Mouse (Mus musculus) heart, embryonic 12.5 days (tissue): ENCODE measurements around the gene Shld2. TPM values are rescaled to one million over a fixed set of nuclear protein-coding genes. Genes with fewer than 3 reads are reported as not detected.
A peak's percentile ranks its signal among the peaks of the same experiment; 100 is the strongest.
"Not testable (repeated sequence)": the region's sequence is repeated elsewhere in the genome, so short reads cannot be mapped to it uniquely, and the experiment has no call there.

Experiments used
- ATAC-seq: fragments of 200-750 bp; cut with Nextera tagmentation; 2 replicates; pipeline ENCODE4 v1.8.0; 2017; ENCODE audit warnings: moderate TSS enrichment, moderate library complexity; ENCODE audit not compliant: insufficient number of reproducible peaks, low FRiP score
- H3K27ac ChIP-seq: fragments of 300-500 bp; sonication (generic); 2 replicates; pipeline ENCODE4 v1.5.1; 2016; ENCODE audit warnings: mild to moderate bottlenecking, moderate library complexity; ENCODE audit not compliant: poor library complexity, severe bottlenecking
- H3K27me3 ChIP-seq: fragments of 300-500 bp; sonication (generic); replicated peaks from 2 replicates; pipeline ENCODE4 v1.6.1; 2016; ENCODE audit warnings: mild to moderate bottlenecking, moderate library complexity
- H3K36me3 ChIP-seq: fragments of 300-500 bp; sonication (generic); 2 replicates; pipeline ENCODE4 v1.6.1; 2016; ENCODE audit warnings: mild to moderate bottlenecking, moderate library complexity
- H3K4me1 ChIP-seq: fragments of 300-500 bp; sonication (generic); replicated peaks from 2 replicates; pipeline ENCODE4 v1.6.1; 2016; ENCODE audit warnings: mild to moderate bottlenecking
- H3K4me2 ChIP-seq: fragments of 300-500 bp; sonication (generic); 2 replicates; pipeline ENCODE4 v1.6.1; 2016; ENCODE audit warnings: mild to moderate bottlenecking, moderate library complexity
- H3K4me3 ChIP-seq: fragments of 300-500 bp; sonication (generic); 2 replicates; pipeline ENCODE4 v1.5.1; 2016; ENCODE audit warnings: mild to moderate bottlenecking
- H3K9ac ChIP-seq: fragments of 300-500 bp; sonication (generic); 2 replicates; pipeline ENCODE4 v1.6.1; 2016; ENCODE audit warnings: mild to moderate bottlenecking, moderate library complexity
- H3K9me3 ChIP-seq: fragments of 300-500 bp; sonication (generic); replicated peaks from 2 replicates; pipeline ENCODE4 v1.6.1; 2016; ENCODE audit warnings: mild to moderate bottlenecking, moderate library complexity
- WGBS: fragments of 180-500 bp; shearing (Covaris S2); methylation state at CpG from one replicate; pipeline ENCODE4 v1.1.7; 2016; 5-methylcytosine and 5-hydroxymethylcytosine counted together
- polyA plus RNA-seq: library from polyadenylated mRNA; unstranded; fragments of >200 nt; fragmentation: Nextera tagmentation; extraction: Ambion mirVana; gene quantifications from 2 replicates; pipeline ENCODE4 v1.2.1, GENCODE M21; 2016

Shld2 gene
- polyA plus RNA-seq, 1 experiment from 2014 or later = 7.8 TPM

DNA sequence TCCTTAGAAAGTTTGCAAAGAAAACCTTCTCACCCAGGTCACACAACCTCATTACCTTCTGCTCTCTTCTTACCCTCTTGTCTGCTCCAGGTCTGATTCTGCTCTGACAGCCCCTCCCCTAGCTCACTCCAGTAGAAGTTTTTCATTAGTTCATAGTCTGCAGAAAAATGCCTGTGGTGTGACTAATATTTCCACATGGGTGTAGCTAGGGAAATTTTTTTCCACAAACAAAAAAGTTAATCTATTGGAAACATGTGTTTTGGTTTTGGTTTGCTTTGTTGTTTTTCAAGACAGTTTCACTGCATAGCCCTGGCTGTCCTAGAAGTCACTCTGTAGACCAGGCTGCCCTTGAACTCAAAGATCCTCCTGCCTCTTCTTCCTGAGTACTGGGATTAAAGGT is 7.8 kb upstream of the Shld2 start:
- Histone ChIP-seq H3K9ac (no peak overlapping the region), H3K36me3 (peaks cover 31% of the 10 kb centered on the region), H3K4me2 (no peak overlapping the region), H3K27me3 (no peaks in the 10 kb centered on the region), H3K4me3 (no peak overlapping the region), H3K27ac (no peak overlapping the region), H3K9me3 (no peaks in the 10 kb centered on the region), H3K4me1 (peaks cover 6% of the 10 kb centered on the region)
- ATAC-seq = no peak

GRCm38 (mm10) chr14:34317431-34317830 is 7.1 kb upstream of the Shld2 start:
- H3K9me3 ChIP-seq = no peaks in the 10 kb centered on the region
- no peak for ATAC-seq
- no peaks in the 10 kb centered on the region for H3K27me3 ChIP-seq
- H3K4me3 ChIP-seq = no peak overlapping the region
- H3K9ac ChIP-seq = no peak overlapping the region
- peaks cover 27% of the 10 kb centered on the region for H3K36me3 ChIP-seq
- no peak overlapping the region for H3K4me2 ChIP-seq
- H3K4me1 ChIP-seq = peaks cover 13% of the 10 kb centered on the region
- H3K27ac ChIP-seq = no peak overlapping the region
- WGBS = 87% methylated on average over 3 of the region's 3 CpGs

DNA sequence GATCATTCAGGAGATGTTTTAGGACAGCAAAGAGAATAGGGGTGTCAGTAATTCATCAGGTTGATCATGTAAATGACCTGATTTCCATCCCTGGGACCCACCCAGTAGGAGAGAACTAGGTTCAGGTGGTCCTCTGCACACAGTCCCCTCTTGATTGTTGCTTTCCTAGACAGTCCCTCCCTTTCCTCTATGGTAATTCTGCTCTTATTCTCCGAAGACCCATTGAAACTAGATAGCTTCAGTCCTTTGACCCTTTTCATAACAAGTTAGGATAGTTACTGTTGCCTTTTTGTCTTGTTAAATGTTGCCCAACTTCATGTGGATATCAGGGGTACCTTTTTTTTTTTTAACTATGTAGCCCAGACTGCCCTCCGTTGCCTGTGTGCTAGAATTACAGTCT is 6.1 kb upstream of the Shld2 start:
- no peak overlapping the region for H3K4me2 ChIP-seq
- 94% methylated on average over 2 of the region's 2 CpGs for WGBS
- no peak overlapping the region for H3K27ac ChIP-seq
- H3K9me3 ChIP-seq = no peaks in the 10 kb centered on the region
- ATAC-seq = no peak
- peaks cover 17% of the 10 kb centered on the region for H3K4me1 ChIP-seq
- H3K9ac ChIP-seq = no peak overlapping the region
- no peak overlapping the region for H3K4me3 ChIP-seq
- H3K27me3 ChIP-seq = no peaks in the 10 kb centered on the region
- H3K36me3 ChIP-seq = peaks cover 24% of the 10 kb centered on the region

GRCm38 (mm10) chr14:34314796-34315195 is 4.5 kb upstream of the Shld2 start:
- Histone ChIP-seq H3K4me1 (peaks cover 17% of the 10 kb centered on the region), H3K4me2 (no peak overlapping the region)

DNA sequence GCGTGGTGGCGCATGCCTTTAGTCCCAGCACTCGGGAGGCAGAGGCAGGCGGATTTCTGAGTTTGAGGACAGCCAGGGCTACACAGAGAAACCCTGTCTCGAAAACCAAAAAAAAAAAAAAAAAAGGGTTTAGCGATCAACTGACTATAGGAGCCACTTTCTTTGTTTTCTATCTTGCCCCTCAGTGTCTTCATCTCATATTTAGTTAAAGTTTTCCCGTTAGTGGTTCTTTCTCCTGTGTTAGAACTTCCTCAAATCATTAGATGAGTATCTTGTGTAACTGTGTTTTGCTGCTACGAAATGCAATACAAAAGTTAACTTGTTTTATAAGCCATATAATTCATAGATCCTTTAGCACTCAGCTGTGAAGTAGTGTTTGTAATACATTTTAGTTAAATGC is 4.1 kb upstream of the Shld2 start:
- H3K36me3 ChIP-seq, H3K27me3 ChIP-seq, H3K4me3 ChIP-seq, H3K27ac ChIP-seq, H3K4me2 ChIP-seq, ATAC-seq, H3K9ac ChIP-seq, H3K9me3 ChIP-seq: not testable (repeated sequence)
- H3K4me1 ChIP-seq = peaks cover 17% of the 10 kb centered on the region
- WGBS = 86% methylated on average over 8 of the region's 8 CpGs

More at GRCm38 (mm10) chr14:34314796-34315195, 4.5 kb upstream of the Shld2 start:
- 93% methylated on average over 3 of the region's 3 CpGs for WGBS
- no peak overlapping the region for H3K9ac ChIP-seq
- H3K27ac ChIP-seq = no peak overlapping the region
- no peaks in the 10 kb centered on the region for H3K9me3 ChIP-seq
- no peak for ATAC-seq
- H3K27me3 ChIP-seq = no peaks in the 10 kb centered on the region
- H3K4me3 ChIP-seq = no peak overlapping the region
- peaks cover 12% of the 10 kb centered on the region for H3K36me3 ChIP-seq

DNA sequence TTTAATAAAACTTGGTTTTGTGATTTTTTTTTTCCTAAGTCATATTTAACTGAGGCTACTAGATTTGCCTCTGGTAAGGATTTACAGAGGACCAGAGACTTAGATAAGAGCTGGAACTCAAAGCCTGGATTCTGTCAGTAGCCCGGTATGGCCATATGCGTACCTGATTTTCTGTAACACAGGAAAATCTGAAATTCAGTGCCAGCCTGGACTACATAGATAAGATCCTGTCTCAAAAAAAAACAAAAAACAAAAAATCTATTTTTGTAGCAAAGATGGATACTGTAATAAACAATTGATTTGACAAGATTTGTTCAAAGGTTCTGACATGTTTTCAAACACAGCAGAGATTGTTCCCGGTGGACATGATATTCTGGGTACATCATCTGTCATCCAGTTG is 3.3 kb upstream of the Shld2 start:
- ATAC-seq = no peak
- H3K36me3 ChIP-seq = peaks cover 7% of the 10 kb centered on the region; the same call in 1 of the 2 replicates
- H3K4me1 ChIP-seq = peaks cover 17% of the 10 kb centered on the region
- H3K4me3 ChIP-seq = no peak overlapping the region
- no peaks in the 10 kb centered on the region for H3K9me3 ChIP-seq
- H3K4me2 ChIP-seq = no peak overlapping the region
- H3K27me3 ChIP-seq = no peaks in the 10 kb centered on the region
- WGBS = 47% methylated on average over 3 of the region's 3 CpGs
- H3K9ac ChIP-seq = no peak overlapping the region
- H3K27ac ChIP-seq = no peak overlapping the region

GRCm38 (mm10) chr14:34312339-34313048 is 2.2 kb upstream of the Shld2 start:
- no peak for ATAC-seq
- peak overlapping the region; percentile 66 for H3K4me2 ChIP-seq
- no peaks in the 10 kb centered on the region for H3K9me3 ChIP-seq
- H3K36me3 ChIP-seq = peaks cover 4% of the 10 kb centered on the region; the same call in 1 of the 2 replicates
- peaks cover 17% of the 10 kb centered on the region for H3K4me1 ChIP-seq
- WGBS = 29% methylated on average over 5 of the region's 6 CpGs
- H3K27ac ChIP-seq = no peak overlapping the region
- no peaks in the 10 kb centered on the region for H3K27me3 ChIP-seq
- peak overlapping the region; percentile 44 for H3K4me3 ChIP-seq
- peak overlapping the region; percentile 56 for H3K9ac ChIP-seq

- WGBS = 4% methylated on average over 4 of the region's 4 CpGs
- ATAC-seq = no peak
Measured at GRCm38 (mm10) chr14:34311691-34312090, 1.4 kb upstream of the Shld2 start.

GRCm38 (mm10) chr14:34311021-34311631 is 833 bp upstream of the Shld2 start:
- peaks cover 17% of the 10 kb centered on the region for H3K4me1 ChIP-seq
- peak overlapping the region; percentile 96 for H3K9ac ChIP-seq
- peak; percentile 54 for ATAC-seq
- H3K4me2 ChIP-seq = peak overlapping the region; percentile 74
- no peaks in the 10 kb centered on the region for H3K9me3 ChIP-seq
- no peaks in the 10 kb centered on the region for H3K27me3 ChIP-seq
- 0 out of 2 replicates have a peak, but pooled peaks cover 4% of the 10 kb centered on the region for H3K36me3 ChIP-seq
- H3K27ac ChIP-seq = peak overlapping the region; percentile 97
- peak overlapping the region; percentile 89 for H3K4me3 ChIP-seq
- WGBS = under 1% methylated on average over 47 of the region's 47 CpGs

More at GRCm38 (mm10) chr14:34311691-34312090, 1.4 kb upstream of the Shld2 start:
- peak overlapping the region; percentile 89 for H3K4me3 ChIP-seq
- peak overlapping the region; percentile 74 for H3K4me2 ChIP-seq
- no peaks in the 10 kb centered on the region for H3K27me3 ChIP-seq
- peak overlapping the region; percentile 97; the same call in 1 of the 2 replicates for H3K27ac ChIP-seq
- peaks cover 17% of the 10 kb centered on the region for H3K4me1 ChIP-seq
- peaks cover 4% of the 10 kb centered on the region; the same call in 1 of the 2 replicates for H3K36me3 ChIP-seq
- H3K9ac ChIP-seq = peak overlapping the region; percentile 96
- no peaks in the 10 kb centered on the region for H3K9me3 ChIP-seq

- no peak for ATAC-seq
- Histone ChIP-seq H3K9me3 (no peaks in the 10 kb centered on the region), H3K36me3 (0 out of 2 replicates have a peak, but pooled peaks cover 4% of the 10 kb centered on the region), H3K4me1 (peaks cover 17% of the 10 kb centered on the region), H3K9ac (peak overlapping the region; percentile 96), H3K27me3 (no peaks in the 10 kb centered on the region), H3K4me2 (peak overlapping the region; percentile 74), H3K27ac (peak overlapping the region; percentile 97), H3K4me3 (peak overlapping the region; percentile 89)
- 7% methylated on average over 5 of the region's 5 CpGs for WGBS
Measured at GRCm38 (mm10) chr14:34309907-34310233, 423 bp downstream of the Shld2 start.

DNA sequence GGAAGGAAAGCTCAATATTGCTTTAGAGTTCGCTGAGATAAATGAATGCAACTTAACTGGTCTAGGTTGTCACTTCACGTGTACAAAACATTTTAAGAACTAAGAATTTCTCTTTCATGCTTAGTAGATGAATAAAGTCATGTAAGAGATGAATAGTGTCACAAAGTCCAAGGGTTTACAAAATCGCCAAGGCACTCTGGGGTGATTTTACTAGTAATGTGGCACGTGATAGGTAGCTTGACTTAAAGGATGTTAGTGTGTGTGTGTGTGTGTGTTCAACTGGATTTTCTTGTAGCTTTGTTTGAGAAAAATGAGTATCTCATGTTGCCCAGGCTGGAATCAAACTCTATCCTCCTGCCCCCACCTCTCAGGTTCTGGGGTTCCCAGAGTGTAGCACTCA is 1.0 kb downstream of the Shld2 start:
- no peaks in the 10 kb centered on the region for H3K27me3 ChIP-seq
- no peak overlapping the region for H3K27ac ChIP-seq
- H3K4me3 ChIP-seq = no peak overlapping the region
- H3K9me3 ChIP-seq = no peaks in the 10 kb centered on the region
- ATAC-seq = no peak
- H3K9ac ChIP-seq = no peak overlapping the region
- peak overlapping the region; percentile 74 for H3K4me2 ChIP-seq
- H3K36me3 ChIP-seq = 0 out of 2 replicates have a peak, but pooled peaks cover 4% of the 10 kb centered on the region
- H3K4me1 ChIP-seq = peaks cover 17% of the 10 kb centered on the region
- WGBS = 88% methylated on average over 4 of the region's 4 CpGs
